Mouse (Mus musculus) liver (tissue): ENCODE data around the gene Pxn.
A peak's percentile ranks its signal among the peaks of the same experiment; 100 is the strongest.

Experiments
- DNase-seq: peaks from one replicate; pipeline ENCODE4 v3.0.0-alpha.2; 2020; ENCODE audit warnings: mixed read lengths

Pxn gene

GRCm38 (mm10) chr5:115506454-115507201, at the start of gene Pxn:
TSS of gene Pxn (plus strand) at chr5:115506676.
- peak; percentile 94 for DNase-seq

DNA sequence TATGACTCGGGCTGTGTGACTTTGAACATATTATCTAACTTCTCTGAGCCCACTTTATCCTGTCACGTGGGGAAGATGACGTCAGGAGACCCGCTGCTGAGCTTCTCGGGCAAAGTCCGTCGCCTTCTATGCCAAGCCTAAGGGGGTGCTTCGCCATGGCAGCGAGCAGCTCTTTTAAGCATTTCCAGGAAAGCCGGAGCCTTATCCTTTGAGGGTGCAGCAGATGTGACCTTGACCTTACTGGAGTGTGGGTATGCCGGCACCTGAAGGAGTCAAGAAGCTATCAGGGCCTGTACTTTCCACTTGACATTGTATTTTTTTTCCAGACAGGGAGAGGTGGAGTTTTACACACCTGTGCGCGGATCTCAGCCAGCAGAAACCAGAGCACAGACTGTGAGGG, 47.6 kb upstream of the Pxn start:
- DNase-seq = no peak

GRCm38 (mm10) chr5:115464408-115465115, 41.9 kb upstream of the Pxn start:
- no peak for DNase-seq

GRCm38 (mm10) chr5:115465642-115466420, 40.6 kb upstream of the Pxn start, which contains the start of gene Pla2g1b:
TSS of gene Pla2g1b (plus strand) at chr5:115466262.
- DNase-seq = no peak

DNA sequence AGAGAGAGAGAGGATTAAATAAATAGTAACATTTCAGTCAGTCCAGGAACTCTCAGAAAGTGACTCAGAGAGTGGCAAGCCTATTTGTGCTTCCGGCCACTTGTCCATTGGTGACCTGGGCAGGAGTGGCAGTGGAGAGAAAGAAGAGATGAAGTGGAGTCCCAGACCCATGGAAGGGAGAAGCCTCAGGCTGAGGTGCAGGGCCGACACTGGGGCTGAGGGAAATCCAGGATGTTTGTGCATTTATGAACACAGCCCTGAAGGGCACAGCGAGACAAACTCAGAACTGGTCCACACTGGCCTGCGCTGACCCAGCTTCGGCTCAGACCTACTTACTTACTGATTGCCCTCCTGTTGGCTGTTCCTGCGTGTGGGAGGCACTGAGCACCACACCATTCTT, 36.7 kb upstream of the Pxn start:
- no peak for DNase-seq

- DNase-seq = no peak
Measured at GRCm38 (mm10) chr5:115470766-115471531, 35.5 kb upstream of the Pxn start.

DNA sequence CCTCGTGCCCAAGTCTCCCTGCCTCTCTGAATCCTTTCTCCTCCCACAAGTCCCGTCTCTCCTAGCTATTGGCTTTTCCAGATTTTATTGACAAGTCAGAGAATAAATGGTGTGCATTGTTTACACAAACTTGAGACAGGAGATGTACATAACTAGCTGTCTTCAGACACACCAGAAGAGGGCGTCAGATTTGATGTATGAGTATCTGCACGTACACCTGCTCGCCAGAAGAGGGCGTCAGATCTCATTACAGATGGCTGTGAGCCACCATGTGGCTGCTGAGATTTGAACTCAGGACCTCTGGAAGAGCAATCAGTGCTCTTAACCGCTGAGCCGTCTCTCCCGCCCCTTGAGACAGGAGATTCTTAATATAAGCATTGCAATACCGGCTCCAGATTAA, 33.3 kb upstream of the Pxn start:
- DNase-seq = no peak

DNA sequence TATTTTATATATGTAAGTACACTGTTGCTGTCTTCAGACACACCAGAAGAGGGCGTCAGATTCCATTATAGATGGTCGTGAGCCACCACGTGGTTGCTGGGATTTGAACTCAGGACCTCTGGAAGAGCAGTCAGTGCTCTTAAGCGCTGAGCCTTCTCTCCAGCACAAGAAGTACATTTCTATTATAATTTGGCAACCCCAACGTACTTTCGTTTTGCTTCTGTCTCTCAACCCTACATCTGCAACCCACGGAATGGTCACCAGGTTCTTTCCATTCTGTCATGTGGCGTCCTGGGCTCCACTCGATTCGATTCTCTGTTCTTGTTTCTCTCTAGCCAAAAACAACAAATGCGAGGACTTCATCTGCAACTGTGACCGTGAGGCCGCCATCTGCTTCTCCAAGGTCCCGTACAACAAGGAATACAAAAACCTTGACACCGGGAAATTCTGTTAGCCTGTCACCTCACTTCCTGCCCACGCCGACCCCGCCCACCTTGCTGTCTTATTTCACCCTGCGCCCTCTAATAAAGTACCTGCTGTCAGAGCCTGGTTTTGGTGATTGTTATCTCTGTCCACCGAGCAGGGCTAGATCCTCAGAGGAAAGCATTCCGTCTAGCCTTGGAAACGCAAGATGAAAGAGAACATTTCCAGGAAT, 32.2 kb upstream of the Pxn start:
- no peak for DNase-seq

DNA sequence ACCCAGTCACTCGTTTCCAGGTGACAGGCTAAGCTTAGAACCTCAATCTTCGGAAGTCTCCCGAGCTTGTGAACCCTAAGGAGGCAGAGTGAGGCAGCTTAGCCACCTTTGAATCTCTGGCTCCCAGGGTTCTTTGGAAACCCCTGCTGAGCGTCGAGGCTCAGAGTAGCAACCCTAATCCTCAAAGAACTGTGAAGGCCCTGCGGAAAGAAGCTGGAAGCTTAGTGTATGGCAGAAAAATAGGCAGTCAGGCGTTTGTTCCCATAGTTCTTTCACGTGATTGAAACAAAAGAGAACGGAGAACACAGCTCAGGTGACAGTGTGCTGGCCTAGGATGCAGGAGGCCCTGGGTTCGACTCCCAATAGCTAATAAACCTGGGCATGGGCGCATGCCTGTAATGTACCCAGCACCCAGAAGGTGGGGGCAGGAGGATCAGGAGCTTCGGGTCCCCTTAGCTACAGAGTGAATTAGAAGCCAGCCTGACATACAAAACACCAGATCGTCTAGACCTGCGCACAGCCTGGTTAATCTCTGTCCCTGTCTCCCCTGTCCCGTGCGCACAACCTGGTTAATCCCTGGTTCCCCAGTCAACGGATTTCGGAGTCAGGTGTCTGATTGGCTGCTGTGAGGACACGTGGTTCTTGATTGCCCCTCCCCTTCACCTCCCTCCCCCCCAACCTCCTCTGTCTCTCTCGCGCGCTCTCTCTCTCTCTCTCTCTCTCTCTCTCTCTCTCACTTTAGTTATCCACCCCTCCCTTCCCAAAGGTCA, 31.0 kb upstream of the Pxn start:
- DNase-seq = peak; percentile 59

DNA sequence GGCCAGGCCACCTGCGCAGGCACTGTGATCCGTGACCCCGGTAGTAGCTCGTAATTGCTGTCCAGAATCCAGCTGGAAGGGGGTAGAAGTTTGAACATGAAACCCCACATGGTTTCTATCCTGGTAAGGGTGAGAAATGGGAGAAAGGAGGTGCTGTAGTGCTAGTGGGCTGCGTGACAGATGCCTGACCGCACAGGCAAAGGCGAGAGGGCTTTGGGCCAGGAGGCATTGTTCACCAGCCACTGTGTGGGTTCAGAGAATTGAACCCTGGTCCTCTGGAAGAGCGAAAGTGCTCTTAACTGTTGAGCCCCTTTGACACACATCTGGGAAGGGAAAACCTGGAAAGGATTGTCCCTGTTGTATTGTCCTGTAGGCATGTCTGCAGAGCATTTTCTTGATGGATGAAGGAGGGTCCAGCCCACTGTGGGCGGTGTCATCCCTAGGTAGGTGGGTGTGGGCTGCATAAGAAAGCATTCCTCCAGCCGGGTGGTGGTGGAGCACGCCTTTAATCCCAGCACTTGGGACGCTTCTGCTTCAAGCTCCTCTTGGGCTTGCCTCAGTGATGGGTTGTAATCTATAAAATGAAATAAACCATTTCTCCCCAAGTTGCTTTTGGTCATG, 30.3 kb upstream of the Pxn start:
- no peak for DNase-seq

DNA sequence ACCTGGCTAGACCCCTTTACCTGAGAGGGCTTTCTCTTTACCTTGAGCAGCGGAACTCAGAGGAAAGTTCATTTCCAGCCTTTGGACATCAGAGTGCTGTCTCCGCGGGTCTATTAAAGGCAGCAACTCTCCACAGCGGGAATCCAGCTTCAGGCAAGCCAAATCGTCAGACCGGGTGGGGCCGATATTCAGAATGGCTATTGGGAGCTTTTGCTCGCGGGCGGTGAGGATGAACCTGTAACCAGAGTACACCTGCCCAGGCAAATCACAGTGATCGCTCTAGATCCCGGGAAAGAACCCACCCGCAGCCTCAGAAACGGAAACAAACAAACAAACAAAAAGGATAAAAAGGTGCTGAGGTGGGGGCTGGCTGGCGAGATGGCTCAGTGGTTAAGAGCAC, 26.9 kb upstream of the Pxn start:
- no peak for DNase-seq

DNA sequence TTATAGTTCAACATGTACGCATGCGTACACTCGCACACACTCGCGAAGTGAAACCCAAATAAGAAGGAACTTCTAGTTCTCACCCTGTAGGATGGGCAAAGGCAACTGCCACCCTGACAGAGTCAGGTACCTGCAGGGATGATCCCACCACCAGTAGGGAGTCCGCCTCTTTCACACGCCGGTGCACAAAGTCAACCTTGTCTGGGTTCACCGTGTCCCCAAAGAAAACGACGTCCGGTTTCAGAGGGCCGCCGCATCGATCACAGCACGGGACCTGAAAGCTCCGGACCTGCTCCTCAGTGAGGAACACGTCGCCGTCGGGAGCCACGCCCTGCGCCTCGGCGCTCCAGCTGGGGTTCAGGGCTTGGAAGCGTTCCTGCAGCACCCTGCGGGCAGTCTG, 26.4 kb upstream of the Pxn start:
- no peak for DNase-seq

DNA sequence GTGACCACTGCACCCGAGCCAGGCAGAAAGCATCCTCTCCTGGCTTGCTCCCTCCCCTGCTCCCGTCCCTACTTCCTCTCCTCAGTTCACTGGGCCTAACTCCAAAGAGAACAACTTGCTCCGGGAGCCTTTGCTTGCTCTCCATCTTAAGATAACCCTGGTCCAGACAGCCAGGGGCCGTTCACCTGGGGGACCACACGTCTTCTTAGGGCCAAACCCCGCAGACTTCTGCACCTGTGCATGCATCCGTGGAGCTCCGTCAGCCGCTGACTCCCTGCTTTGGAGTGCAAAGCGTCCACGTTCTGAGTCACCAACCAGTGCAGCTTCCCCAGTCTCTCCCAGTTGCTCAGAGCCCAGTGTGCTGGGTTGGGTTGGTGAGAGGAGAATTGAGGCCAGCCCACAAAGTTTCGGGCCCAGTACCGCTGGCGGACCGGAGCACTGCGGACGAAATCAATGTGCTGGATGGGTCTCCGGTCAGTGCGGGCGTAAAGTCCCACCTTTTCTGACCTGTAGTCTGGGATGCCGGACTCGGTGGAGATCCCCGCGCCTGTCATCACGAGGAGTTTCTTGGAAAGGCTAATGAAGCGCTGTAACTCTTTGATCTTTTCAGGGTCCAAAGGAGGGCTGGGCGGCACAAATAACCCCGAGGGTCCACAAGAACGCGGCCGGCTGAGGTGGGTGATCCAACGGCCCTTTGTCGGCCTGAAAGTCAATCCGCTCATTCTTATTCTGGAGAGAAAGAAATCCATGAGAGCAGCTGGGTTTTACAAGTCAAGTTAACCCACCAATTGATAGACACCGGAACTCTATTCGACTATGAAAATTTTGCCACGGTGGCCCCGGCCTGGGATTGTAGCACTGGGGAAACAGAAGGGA, 23.8 kb upstream of the Pxn start:
- DNase-seq = no peak

DNA sequence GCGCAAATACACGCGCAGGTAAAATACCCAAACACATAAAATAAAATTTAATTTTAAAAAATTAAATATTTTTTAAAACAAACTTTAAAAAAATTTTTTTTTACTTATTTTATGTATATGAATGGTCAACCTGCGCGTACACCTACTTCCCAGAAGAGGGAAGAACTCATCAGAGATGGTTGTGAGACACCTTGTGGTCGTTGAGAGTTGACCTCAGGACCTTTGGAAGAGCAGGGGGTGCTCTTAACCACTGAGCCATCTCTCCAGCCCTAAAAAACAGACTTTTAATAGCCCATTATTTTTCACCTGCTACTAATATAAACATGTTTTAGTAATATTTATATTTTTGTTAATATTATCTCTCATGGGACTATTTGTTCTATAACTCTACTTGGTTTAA, 23.1 kb upstream of the Pxn start:
- DNase-seq = no peak

- peak; percentile 84 for DNase-seq
Measured at GRCm38 (mm10) chr5:115483947-115484920, 22.2 kb upstream of the Pxn start, which contains the start of gene Sirt4. TSS of gene Sirt4 (minus strand) at chr5:115484725.

- DNase-seq = no peak
Measured at GRCm38 (mm10) chr5:115484996-115485395, 21.5 kb upstream of the Pxn start.

DNA sequence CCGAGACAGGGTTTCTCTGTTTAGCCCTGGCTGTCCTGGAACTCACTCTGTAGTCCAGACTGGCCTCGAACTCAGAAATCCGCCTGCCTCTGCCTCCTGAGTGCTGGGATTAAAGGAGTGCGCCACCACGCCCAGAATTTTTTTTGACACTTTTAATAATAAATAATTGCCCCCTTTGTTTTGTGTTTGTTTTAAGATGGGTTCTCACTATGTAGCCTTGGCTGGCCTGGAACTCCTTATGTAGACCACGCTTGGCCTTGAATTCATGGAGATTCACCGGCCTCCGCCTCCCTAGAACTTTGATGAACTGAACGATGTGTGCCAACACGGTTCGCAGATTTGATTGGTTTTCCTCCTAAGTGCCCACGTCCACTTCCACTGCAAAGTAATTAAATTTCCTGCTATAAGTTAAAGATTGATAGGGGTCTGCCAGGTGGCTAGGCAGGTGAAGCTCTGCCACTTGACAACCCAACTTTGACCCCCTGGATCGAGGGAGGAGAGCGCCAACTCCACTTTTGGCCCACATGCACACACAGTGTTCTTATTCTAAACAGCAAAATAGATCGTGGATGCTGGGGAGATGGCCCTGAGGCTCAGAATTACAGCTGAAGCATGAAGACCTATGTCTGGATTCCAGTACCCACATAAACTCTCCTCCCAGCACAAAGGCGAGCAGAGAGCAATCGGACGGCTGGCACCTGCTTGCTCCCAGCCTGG, 20.8 kb upstream of the Pxn start:
- DNase-seq = no peak

GRCm38 (mm10) chr5:115486726-115487125, 19.8 kb upstream of the Pxn start:
- no peak for DNase-seq
